Mouse (Mus musculus): ENCODE measurements around the gene Trmt61a.
"Not testable (repeated sequence)": the region's sequence is repeated elsewhere in the genome, so short reads cannot be mapped to it uniquely, and the experiment has no call there.

Gene Trmt61a

GRCm38 (mm10) chr12:111677882-111678669 lies at the start of gene Trmt61a:
Gene Trmt61a, plus strand, starts transcription at chr12:111678105.
- in situ Hi-C loops (cut with MboI), result no loop called here

DNA sequence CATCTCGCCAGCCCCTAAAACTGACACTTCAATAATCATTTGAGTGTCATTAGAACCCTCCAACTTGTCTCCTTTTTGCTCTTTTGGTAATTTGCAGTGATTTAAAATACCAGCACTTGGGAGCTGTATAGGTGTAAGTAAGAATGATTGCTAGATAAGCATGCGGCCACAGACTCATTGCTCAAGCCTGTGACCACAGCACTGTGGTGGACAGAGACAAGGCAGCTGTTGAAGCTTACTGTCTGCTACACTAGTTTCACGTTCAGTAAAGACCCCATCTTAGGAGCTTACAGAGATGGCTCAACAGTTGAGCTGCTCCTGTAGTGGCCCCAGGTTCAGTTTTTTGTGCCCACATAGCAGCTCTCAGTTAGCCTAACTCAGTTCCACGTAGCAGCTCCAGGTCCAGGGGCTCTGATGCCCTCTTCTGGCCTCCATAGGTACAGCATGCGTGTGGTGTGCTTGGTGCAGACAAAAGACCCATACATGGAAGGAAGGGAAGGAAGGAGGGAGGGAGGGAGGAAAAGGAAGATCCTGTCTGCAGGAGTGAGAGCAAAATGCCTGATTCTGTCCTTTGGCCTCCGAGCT lies 29.8 kb upstream of the Trmt61a start:
- in situ Hi-C loops (cut with MboI), result no loop called here

GRCm38 (mm10) chr12:111652953-111653352 lies 25.0 kb upstream of the Trmt61a start:
- in situ Hi-C loops (cut with MboI), result no loop called here

GRCm38 (mm10) chr12:111653434-111653833 lies 24.5 kb upstream of the Trmt61a start:
- in situ Hi-C loops (cut with MboI), result no loop called here

- in situ Hi-C loops (cut with MboI), result no loop called here
Measured at GRCm38 (mm10) chr12:111655695-111656094, 22.2 kb upstream of the Trmt61a start.

GRCm38 (mm10) chr12:111659331-111659730 lies 18.6 kb upstream of the Trmt61a start:
- in situ Hi-C loops (cut with MboI), result no loop called here

DNA sequence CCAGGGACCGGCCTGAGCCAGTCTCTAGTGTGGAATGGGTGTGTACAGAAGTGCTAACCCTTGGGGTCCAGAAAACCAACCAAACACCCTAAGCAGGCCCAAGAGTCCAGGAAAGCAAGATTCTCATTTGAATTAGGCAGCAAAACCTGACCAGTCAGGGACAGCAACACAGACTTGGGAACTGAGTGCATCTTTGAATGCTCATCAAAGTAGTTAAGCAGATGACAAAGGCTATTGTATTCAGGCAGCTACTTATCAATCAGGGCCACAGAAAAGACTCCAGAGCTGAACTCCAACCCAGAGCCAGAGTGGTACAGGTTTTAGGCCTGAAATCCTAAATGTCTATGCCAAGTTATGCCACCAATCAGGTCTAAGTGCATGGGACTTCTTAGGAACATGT lies 17.3 kb upstream of the Trmt61a start:
- in situ Hi-C loops (cut with MboI), result no loop called here

- in situ Hi-C loops (cut with MboI), result not testable (repeated sequence)
Measured at GRCm38 (mm10) chr12:111661554-111661953, 16.4 kb upstream of the Trmt61a start.

- in situ Hi-C loops (cut with MboI), result no loop called here
Measured at GRCm38 (mm10) chr12:111663228-111664143, 14.4 kb upstream of the Trmt61a start.

DNA sequence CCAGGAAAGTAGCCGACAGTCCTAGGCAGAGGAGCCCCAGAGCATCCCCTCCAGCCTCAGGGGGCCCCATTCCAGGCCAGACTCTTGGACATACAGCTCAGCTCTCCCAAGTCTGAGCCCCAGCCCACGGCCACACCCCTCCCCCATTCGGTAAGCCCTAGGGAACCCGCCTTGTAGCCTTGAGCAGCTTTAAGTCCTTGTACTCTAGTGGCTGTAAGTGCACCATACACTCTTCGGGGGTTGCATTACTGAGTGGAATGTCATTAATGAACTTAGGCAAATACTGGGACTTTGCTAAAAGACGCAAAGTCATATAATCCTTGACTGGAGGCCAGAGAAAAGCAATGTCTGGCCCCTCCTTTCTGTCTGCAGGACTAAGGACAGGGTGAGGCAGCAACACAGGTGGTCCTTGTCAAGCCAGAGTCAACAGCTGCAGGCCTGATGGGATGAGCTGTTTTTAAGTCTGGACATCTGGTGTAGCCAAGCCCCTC lies 13.7 kb upstream of the Trmt61a start:
- in situ Hi-C loops (cut with MboI), result no loop called here

DNA sequence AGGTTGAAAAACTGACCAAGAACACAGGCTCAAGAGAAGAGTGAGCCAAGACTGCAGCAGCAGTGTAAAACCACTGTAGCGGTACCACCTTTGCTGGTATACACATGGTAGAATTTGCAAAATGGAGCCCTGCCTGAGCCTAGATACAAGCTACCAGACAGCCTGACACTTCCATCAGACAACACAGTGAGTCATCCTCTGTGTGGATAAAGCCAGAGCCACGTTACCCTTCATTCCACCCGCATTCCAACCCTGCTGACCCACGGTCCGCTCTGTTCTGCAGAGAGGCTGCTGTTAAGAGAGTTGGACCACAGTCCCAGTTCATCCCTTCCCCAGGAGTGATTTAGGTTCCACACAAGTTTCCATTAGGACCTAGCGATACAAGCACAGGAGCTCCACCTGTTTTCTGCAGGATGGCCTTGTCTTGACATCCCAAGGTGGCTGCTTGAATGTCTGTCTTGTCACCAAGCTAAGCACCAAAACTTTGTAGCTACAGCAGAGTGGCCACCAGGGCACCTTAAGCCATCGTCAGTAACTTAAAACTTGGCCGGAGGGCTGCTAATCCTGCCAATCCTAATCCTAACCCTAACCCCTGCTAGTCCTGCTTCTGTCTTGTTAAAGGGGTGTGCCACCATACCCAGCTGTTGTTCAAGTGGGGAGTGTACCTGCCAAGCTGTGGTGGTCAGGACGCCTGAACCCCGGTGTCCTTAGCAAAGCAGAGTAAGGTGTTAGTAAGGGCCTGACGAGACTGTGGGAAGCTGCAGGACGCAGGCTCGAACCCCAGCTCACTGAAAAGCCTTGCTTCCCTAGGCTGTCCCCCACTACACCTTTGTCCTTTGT lies 12.6 kb upstream of the Trmt61a start:
- in situ Hi-C loops (cut with MboI), result no loop called here

DNA sequence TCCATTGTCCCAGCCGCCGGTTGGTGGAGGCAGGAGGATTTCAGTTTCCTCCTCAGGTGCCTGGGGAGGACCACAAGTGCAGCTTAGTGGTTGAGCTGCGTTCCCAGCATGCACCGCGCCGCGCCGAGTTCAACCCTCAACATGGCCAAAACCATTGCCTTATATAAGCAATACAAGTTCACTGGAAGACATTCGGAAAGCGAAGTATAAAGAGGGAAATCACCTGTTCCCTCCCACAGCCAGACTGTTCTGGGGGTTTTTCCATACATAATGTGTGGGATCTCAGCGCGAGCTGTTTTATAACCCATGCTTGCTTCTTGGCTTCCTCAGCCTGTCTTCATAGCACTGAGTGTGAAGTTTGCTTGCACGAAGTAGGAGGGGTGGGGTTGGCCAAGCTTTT lies 11.5 kb upstream of the Trmt61a start:
- in situ Hi-C loops (cut with MboI), result no loop called here

- in situ Hi-C loops (cut with MboI), result no loop called here
Measured at GRCm38 (mm10) chr12:111667421-111667820, 10.5 kb upstream of the Trmt61a start.

- in situ Hi-C loops (cut with MboI), result no loop called here
Measured at GRCm38 (mm10) chr12:111668457-111668912, 9.4 kb upstream of the Trmt61a start.

DNA sequence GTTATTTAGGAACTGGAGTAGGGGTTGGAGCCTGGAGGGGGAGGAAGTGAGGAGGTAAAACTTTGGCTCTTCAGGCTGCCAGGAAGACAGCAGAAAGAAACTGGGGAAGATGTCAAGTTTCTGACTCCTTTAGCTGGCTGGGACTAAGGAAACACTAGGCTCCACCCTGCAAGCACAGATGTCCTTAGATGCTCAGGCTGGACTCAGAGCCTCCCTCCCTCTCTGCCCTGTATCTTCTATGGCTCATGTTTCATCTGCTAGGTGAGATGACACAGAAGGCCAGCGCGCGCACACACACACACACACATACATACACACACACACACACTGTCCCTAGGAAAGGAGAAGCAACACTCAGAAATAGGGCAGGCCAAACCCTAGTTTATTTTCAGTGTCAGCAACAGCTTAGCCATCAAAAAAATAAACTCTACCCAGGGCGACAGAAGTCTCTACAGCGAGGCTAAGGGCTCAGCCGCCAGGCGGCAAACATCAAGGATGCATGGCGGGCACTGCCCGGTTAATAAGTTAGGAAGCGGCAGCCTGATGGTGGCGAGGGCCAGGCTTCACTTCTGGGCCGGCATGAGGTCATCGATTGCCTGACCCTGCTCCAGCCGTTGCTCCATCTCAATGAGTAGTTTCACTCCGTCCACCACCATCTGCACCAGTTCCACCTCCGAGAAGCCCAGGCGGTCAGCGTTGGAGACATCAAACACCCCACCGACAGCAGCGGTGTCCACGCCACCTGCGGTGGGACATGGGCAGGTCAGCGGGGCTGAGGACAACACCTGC lies 8.7 kb upstream of the Trmt61a start:
- in situ Hi-C loops (cut with MboI), result no loop called here

GRCm38 (mm10) chr12:111669961-111670360 lies 7.9 kb upstream of the Trmt61a start:
- in situ Hi-C loops (cut with MboI), result no loop called here

GRCm38 (mm10) chr12:111670371-111670971 lies 7.4 kb upstream of the Trmt61a start:
- in situ Hi-C loops (cut with MboI), result no loop called here

- in situ Hi-C loops (cut with MboI), result no loop called here
Measured at GRCm38 (mm10) chr12:111670976-111671375, 6.9 kb upstream of the Trmt61a start.

DNA sequence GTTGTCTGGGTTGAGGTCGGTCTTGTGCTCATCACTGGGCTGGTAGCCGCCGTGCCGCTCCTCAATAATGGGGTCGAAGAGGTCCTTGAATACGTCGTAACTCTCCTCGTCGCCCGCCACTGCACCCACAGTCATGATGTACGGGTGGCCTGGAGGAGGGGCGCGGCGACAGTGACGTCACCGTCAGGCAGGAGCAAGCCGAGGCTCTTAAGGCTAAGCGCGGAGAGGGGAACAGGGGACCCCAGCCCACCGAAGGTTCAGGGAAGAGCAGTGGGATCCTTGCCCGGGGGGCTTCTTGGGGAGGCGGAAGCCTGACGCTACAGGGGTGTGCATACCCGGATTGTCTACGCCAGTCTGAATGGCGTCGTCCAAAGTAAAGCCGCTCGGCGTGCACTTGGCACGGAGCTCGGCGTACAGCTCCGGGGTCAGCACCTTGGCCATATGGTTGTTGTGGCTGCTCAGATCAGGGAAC lies 6.4 kb upstream of the Trmt61a start:
- in situ Hi-C loops (cut with MboI), result no loop called here

- in situ Hi-C loops (cut with MboI), result no loop called here
Measured at GRCm38 (mm10) chr12:111672176-111672575, 5.7 kb upstream of the Trmt61a start, which contains the start of gene Ckb. Gene Ckb, minus strand, starts transcription at chr12:111672338.
